Mouse (Mus musculus) stomach, postnatal 0 days (tissue): Measurements from ENCODE around the gene Adamts10. TPM values are rescaled to one million over a fixed set of nuclear protein-coding genes. Genes with fewer than 3 reads are reported as not detected.

Experiments used
- ATAC-seq: fragments of 200-750 bp; cut with Nextera tagmentation; 2 replicates; pipeline ENCODE4 v1.8.0; 2017; ENCODE audit not compliant: low FRiP score, low TSS enrichment
- DNase-seq: peaks from one replicate; pipeline ENCODE4 v3.0.0-alpha.2; 2016; ENCODE audit warnings: low spot score
- H3K27ac ChIP-seq: fragments of 300-500 bp; sonication (generic); replicated peaks from 2 replicates; pipeline ENCODE4 v1.5.1; 2014; ENCODE audit warnings: mild to moderate bottlenecking, control low read depth
- H3K27me3 ChIP-seq: fragments of 300-500 bp; sonication (generic); 2 replicates; pipeline ENCODE4 v1.6.1; 2014; ENCODE audit warnings: low read length; ENCODE audit not compliant: control insufficient read depth, insufficient read depth
- H3K36me3 ChIP-seq: fragments of 300-500 bp; sonication (generic); 2 replicates; pipeline ENCODE4 v1.6.1; 2014; ENCODE audit warnings: low read length, mixed read lengths; ENCODE audit not compliant: control insufficient read depth, insufficient read depth
- H3K4me1 ChIP-seq: fragments of 300-500 bp; sonication (generic); replicated peaks from 2 replicates; pipeline ENCODE4 v1.6.1; 2014; ENCODE audit warnings: antibody characterized with exemption; ENCODE audit not compliant: control insufficient read depth, insufficient read depth
- H3K4me2 ChIP-seq: fragments of 300-500 bp; sonication (generic); replicated peaks from 2 replicates; pipeline ENCODE4 v1.6.1; 2014; ENCODE audit warnings: low read depth, mild to moderate bottlenecking, control low read depth, moderate library complexity
- H3K4me3 ChIP-seq: fragments of 300-500 bp; sonication (generic); 2 replicates; pipeline ENCODE4 v1.5.1; 2014; ENCODE audit warnings: low read depth, low read length, control low read depth
- H3K9ac ChIP-seq: fragments of 300-500 bp; sonication (generic); 2 replicates; pipeline ENCODE4 v1.6.1; 2014; ENCODE audit warnings: mild to moderate bottlenecking, low read length, control low read depth, mixed read lengths
- H3K9me3 ChIP-seq: fragments of 300-500 bp; sonication (generic); 2 replicates; pipeline ENCODE4 v1.6.1; 2016; ENCODE audit warnings: low read length; ENCODE audit not compliant: control insufficient read depth
- CTCF ChIP-seq: IDR thresholded peaks from 2 replicates; pipeline ENCODE4 v1.5.1; 2016; ENCODE audit warnings: antibody characterized with exemption, low read depth, mild to moderate bottlenecking, moderate library complexity
- EP300 ChIP-seq: optimal IDR thresholded peaks from 2 replicates; pipeline ENCODE3; 2016; ENCODE audit warnings: antibody characterized with exemption
- WGBS: fragments of 180-500 bp; shearing (Covaris S2); extraction: QIAGEN DNeasy Blood & Tissue Kit; methylation state at CpG from one replicate; pipeline ENCODE4 v1.1.7; 2014; 5-methylcytosine and 5-hydroxymethylcytosine counted together
- polyA plus RNA-seq: library from polyadenylated mRNA; unstranded; fragments of >200 nt; fragmentation: Nextera tagmentation; extraction: Ambion mirVana; gene quantifications from 2 replicates; pipeline ENCODE4 v1.2.1, GENCODE M21; 2015

Adamts10 gene
- polyA plus RNA-seq, 1 experiment from 2014 or later: 12.5 TPM

DNA sequence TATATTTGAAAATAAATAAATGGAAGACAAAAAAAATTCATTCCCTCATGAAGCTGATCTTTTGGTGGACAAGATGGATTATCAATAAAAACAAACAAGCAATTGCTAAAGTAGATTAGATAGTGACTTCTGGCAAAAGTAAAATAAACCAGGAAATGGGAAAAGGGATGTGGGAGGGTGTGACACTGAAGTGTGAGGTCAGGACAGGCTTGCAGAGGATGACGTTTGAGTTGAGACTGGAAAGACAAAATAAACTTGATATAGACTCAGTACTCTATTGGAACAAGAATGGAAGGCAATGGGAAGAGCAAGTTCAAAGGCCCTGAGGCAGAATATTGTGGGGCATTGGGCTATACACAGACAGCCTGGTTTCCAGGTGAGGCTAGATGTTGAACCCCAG, 3.6 kb upstream of the Adamts10 start:
- Histone ChIP-seq H3K4me2 (no peak overlapping the region), H3K9ac (no peak overlapping the region), H3K27me3 (no peaks in the 10 kb centered on the region), H3K36me3 (no peaks in the 10 kb centered on the region), H3K4me3 (no peak overlapping the region), H3K27ac (no peak overlapping the region), H3K9me3 (no peaks in the 10 kb centered on the region), H3K4me1 (0 out of 2 replicates have a peak, but pooled peaks cover 2% of the 10 kb centered on the region)
- no peak for ATAC-seq
- WGBS: 9% methylated on average over 1 of the region's 1 CpGs
- DNase-seq: no peak
- TF ChIP-seq EP300 (no peak), CTCF (no peak)

DNA sequence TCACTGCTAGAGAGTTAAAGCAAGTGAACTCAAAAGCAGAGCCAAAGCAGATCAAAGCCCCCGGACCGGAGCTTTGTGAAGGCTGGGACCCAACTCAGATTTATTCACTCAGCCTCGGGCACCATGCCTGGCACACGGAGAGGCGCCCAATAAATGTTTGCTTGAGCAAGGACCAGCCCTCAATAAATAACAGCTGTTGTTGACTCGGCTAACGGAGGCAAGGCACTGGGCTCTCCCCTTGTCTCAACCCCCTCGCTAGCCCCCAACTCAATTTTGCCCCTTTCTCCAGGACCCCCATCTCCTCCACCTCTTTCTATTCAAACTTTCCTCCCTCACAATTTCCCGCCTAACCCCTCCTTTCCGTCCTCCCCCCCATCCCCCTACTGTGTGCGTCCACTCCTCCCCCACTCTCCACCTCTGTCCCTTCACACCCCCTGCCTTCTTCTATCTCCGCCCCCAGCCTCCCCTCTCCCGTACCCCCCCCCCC, 530 bp upstream of the Adamts10 start:
- 3% methylated on average over 11 of the region's 13 CpGs for WGBS

DNA sequence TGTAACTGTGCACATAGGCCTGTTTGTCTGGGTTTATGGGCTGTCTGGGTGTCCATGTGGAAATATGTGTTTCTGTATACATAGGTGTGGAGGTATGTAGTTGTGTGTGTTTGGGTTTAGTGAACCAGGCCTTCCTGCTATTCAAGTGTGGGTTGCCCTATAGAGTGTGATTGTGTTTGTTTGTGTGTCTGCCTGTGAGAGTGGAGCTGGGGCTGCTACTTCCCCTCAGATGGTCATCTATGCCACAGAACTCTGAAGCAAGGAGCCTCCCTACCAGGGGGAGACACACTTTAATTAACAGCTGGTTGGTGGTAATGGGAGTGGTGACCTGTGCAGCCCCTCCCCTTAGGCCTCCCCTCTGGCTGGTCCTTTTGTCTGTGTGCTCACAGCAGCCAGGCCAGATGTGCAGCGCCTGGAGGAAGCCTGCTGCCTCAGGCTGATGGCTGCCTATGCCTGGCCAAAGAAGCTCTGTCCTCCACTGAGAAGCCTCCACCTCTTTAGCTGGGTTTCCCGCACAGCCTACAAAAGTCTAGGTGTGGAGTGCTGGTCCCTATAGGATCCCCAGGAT, 886 bp downstream of the Adamts10 start:
- Histone ChIP-seq H3K36me3 (0 out of 2 replicates have a peak, but pooled peaks cover 2% of the 10 kb centered on the region), H3K27ac (peak overlapping the region; percentile 79), H3K27me3 (no peaks in the 10 kb centered on the region), H3K9me3 (no peaks in the 10 kb centered on the region), H3K9ac (peak overlapping the region; percentile 54), H3K4me2 (peak overlapping the region; percentile 71), H3K4me1 (0 out of 2 replicates have a peak, but pooled peaks cover 2% of the 10 kb centered on the region), H3K4me3 (peak overlapping the region; percentile 55)
- DNase-seq (peak; percentile 18), ATAC-seq (peak; percentile 34; the same call in 1 of the 2 replicates)
- 5% methylated on average over 2 of the region's 2 CpGs for WGBS
- TF ChIP-seq CTCF (no peak), EP300 (no peak)

More for the DNA sequence above, 530 bp upstream of the Adamts10 start:
- Histone ChIP-seq H3K9me3 (no peaks in the 10 kb centered on the region), H3K9ac (peak overlapping the region; percentile 54), H3K27ac (peak overlapping the region; percentile 79; the same call in 1 of the 2 replicates), H3K4me3 (peak overlapping the region; percentile 55), H3K36me3 (no peaks in the 10 kb centered on the region), H3K27me3 (no peaks in the 10 kb centered on the region), H3K4me1 (0 out of 2 replicates have a peak, but pooled peaks cover 2% of the 10 kb centered on the region), H3K4me2 (peak overlapping the region; percentile 71)
- DNase-seq (no peak), ATAC-seq (peak; percentile 33; the same call in 1 of the 2 replicates)
- TF ChIP-seq CTCF (no peak), EP300 (no peak)

DNA sequence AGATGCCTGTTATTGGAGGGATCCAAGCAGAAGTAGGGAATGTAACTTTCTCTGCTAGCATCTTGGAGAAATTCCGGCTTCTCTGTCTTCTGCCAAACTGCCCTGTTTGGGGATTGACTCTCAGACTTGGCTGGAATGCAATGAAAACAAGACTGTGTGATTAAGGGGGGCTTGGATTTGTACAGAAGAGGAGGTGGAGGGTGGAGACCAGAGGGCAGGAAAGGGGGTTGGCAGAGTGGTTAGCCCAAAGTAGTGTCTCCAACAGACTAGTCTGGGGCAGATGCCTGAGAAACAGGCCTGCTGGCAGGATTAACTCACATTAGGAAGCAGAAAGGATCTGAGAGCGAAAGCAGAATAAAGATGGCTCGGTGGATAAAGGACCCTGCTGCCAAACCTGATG, 2.5 kb downstream of the Adamts10 start:
- Histone ChIP-seq H3K27me3 (no peaks in the 10 kb centered on the region), H3K27ac (peak overlapping the region; percentile 56; the same call in 1 of the 2 replicates), H3K4me2 (no peak overlapping the region; the same call in 1 of the 2 replicates), H3K9me3 (no peaks in the 10 kb centered on the region), H3K36me3 (peaks cover 6% of the 10 kb centered on the region; the same call in 1 of the 2 replicates), H3K9ac (no peak overlapping the region), H3K4me1 (0 out of 2 replicates have a peak, but pooled peaks cover 2% of the 10 kb centered on the region), H3K4me3 (no peak overlapping the region)
- DNase-seq (no peak), ATAC-seq (no peak)
- WGBS: 36% methylated on average over 3 of the region's 3 CpGs
- TF ChIP-seq EP300 (no peak), CTCF (no peak)

DNA sequence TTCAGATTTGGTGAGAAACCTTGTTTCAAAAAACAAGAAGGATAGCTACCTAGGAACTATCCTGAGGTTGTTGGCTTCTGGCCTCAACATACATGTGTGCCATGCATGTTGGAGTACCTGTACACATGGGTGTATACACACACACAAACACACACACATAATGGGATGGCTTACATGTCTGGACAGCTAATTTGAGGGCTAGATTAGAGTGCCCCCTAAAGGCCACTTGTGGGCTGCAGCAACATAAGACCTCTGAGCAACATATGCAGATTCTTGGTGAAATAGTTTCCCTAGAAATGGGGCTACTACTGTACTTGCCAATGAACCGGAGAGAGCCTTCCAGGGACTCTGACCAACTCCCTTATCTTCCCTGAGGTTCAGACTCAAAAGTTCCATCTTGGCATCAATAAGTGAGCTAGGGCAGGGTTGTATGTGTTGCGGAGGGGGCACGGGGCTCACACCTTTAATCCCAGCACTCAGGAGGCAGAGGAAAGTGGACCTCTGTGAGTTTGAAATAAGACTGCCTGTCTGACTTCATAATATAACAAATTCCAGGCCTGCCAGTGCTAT, 15.2 kb downstream of the Adamts10 start:
- no peak for ATAC-seq
- H3K9me3 ChIP-seq: no peaks in the 10 kb centered on the region
- peak; percentile 86 for TF ChIP-seq CTCF
- TF ChIP-seq EP300: no peak
- H3K27ac ChIP-seq: no peak overlapping the region
- 0 out of 2 replicates have a peak, but pooled peaks cover 4% of the 10 kb centered on the region for H3K36me3 ChIP-seq
- H3K4me1 ChIP-seq: no peaks in the 10 kb centered on the region
- peak; percentile 38 for DNase-seq
- H3K9ac ChIP-seq: no peak overlapping the region
- H3K27me3 ChIP-seq: no peaks in the 10 kb centered on the region
- 88% methylated on average over 3 of the region's 3 CpGs for WGBS
- H3K4me3 ChIP-seq: no peak overlapping the region
- H3K4me2 ChIP-seq: no peak overlapping the region

DNA sequence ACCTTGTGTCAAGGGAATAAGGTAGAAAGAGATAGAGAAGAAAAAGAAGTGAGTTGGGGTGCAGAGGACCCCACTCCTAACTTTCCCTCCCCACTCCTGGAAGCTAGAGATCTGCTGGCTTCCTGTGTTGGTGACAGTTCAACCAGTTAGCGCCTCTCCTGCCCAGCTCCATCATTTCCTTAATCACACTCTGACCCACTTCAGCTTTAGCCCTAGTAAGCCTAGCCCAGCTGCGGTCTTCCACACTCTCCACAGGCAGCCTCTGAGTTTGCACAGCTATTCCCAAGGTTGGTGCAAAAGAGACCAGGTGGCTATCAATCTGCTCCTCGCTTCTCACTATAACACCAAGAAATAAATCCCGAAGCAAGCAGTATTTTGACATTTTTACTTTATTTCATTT, 15.9 kb downstream of the Adamts10 start:
- Histone ChIP-seq H3K4me1 (no peaks in the 10 kb centered on the region), H3K4me2 (no peak overlapping the region), H3K36me3 (peaks cover 4% of the 10 kb centered on the region; the same call in 1 of the 2 replicates), H3K27me3 (no peaks in the 10 kb centered on the region), H3K9me3 (no peaks in the 10 kb centered on the region), H3K27ac (no peak overlapping the region), H3K9ac (no peak overlapping the region), H3K4me3 (no peak overlapping the region)
- TF ChIP-seq EP300 (no peak), CTCF (no peak)
- DNase-seq (no peak), ATAC-seq (no peak)
- WGBS: 95% methylated on average over 4 of the region's 4 CpGs
